Mouse (Mus musculus) intestine, embryonic 16.5 days (tissue): ENCODE results near the gene Pdia6. TPM values are rescaled to one million over a fixed set of nuclear protein-coding genes. Genes with fewer than 3 reads are reported as not detected.

ENCODE experiments used
- ATAC-seq: fragments of 200-750 bp; cut with Nextera tagmentation; 2 replicates; pipeline ENCODE4 v1.8.0; 2017; ENCODE audit warnings: moderate TSS enrichment, moderate library complexity
- H3K27ac ChIP-seq: fragments of 300-500 bp; sonication (generic); 2 replicates; pipeline ENCODE4 v1.5.1; 2014; ENCODE audit warnings: mild to moderate bottlenecking, low read length
- H3K27me3 ChIP-seq: fragments of 300-500 bp; sonication (generic); replicated peaks from 2 replicates; pipeline ENCODE4 v1.6.1; 2014; ENCODE audit warnings: low read length, control low read depth, mixed read lengths; ENCODE audit not compliant: control insufficient read depth, insufficient read depth
- H3K36me3 ChIP-seq: fragments of 300-500 bp; sonication (generic); 2 replicates; pipeline ENCODE4 v1.6.1; 2014; ENCODE audit warnings: low read length, control low read depth; ENCODE audit not compliant: control insufficient read depth, insufficient read depth
- H3K4me1 ChIP-seq: fragments of 300-500 bp; sonication (generic); 2 replicates; pipeline ENCODE4 v1.6.1; 2014; ENCODE audit warnings: low read length, control low read depth, mixed read lengths; ENCODE audit not compliant: control insufficient read depth, insufficient read depth
- H3K4me2 ChIP-seq: fragments of 300-500 bp; sonication (generic); 2 replicates; pipeline ENCODE4 v1.6.1; 2014; ENCODE audit warnings: low read depth, low read length, control low read depth
- H3K4me3 ChIP-seq: fragments of 300-500 bp; sonication (generic); 2 replicates; pipeline ENCODE4 v1.5.1; 2014; ENCODE audit warnings: mild to moderate bottlenecking, low read length
- H3K9ac ChIP-seq: fragments of 300-500 bp; sonication (generic); 2 replicates; pipeline ENCODE4 v1.6.1; 2014; ENCODE audit warnings: low read depth, low read length
- H3K9me3 ChIP-seq: fragments of 300-500 bp; sonication (generic); 2 replicates; pipeline ENCODE4 v1.6.1; 2016; ENCODE audit warnings: low read length, control low read depth; ENCODE audit not compliant: control insufficient read depth
- WGBS: fragments of 180-500 bp; shearing (Covaris S2); extraction: QIAGEN DNeasy Blood & Tissue Kit; methylation state at CpG from one replicate; pipeline ENCODE4 v1.1.7; 2014; 5-methylcytosine and 5-hydroxymethylcytosine counted together
- polyA plus RNA-seq: library from polyadenylated mRNA; unstranded; fragments of >200 nt; fragmentation: Nextera tagmentation; extraction: Ambion mirVana; gene quantifications from 2 replicates; pipeline ENCODE4 v1.2.1, GENCODE M21; 2015

Pdia6 gene
- polyA plus RNA-seq, result 612 and 650 TPM in 2 replicates

DNA sequence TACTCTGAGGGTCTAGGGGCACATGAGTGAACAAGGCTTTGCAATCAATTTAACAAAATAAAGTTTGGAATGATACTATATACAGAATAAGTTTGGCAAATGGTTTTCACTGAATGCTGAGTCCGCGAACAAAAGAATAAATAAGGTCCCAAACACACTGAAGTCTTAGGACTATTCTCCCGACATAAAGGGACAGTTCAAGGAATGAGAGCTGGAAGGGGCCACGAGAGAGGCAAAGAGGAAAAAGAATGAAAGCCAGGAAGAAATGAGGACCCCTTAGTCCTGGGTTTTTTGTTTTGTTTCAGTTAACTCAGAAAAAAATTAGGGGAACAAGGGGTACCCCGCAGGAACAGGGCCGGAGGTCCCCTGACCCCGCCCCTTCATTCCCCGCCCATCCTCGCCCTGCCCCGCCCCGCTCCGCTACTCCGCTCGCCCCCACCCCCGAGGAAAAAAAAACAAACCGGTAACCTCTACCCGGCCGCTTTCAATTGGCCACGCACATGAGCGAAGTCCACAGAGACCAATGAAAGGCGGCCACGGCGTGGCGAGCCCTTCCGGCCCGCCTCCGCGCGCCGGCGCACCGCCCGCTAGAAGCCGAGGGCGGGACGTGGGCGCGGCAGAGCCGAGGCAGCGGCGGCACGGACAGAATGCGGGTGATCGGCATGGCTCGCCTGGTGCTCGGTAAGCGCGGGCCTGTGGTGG, at the start of gene Pdia6:
Pdia6 (plus strand) TSS at position 575 of the 702 bp plus-strand sequence.
- peaks cover 6% of the 10 kb centered on the region for H3K36me3 ChIP-seq
- H3K9me3 ChIP-seq, result no peaks in the 10 kb centered on the region
- H3K27me3 ChIP-seq, result no peaks in the 10 kb centered on the region
- peak within 1 kb of the TSS; percentile 67 for H3K27ac ChIP-seq
- peaks cover 15% of the 10 kb centered on the region for H3K4me1 ChIP-seq
- H3K4me2 ChIP-seq, result peak within 1 kb of the TSS; percentile 77
- peak within 1 kb of the TSS; percentile 87 for H3K4me3 ChIP-seq
- peak; percentile 100 for ATAC-seq
- H3K9ac ChIP-seq, result peak within 1 kb of the TSS; percentile 90
- under 1% methylated on average over 48 of the region's 48 CpGs for WGBS

DNA sequence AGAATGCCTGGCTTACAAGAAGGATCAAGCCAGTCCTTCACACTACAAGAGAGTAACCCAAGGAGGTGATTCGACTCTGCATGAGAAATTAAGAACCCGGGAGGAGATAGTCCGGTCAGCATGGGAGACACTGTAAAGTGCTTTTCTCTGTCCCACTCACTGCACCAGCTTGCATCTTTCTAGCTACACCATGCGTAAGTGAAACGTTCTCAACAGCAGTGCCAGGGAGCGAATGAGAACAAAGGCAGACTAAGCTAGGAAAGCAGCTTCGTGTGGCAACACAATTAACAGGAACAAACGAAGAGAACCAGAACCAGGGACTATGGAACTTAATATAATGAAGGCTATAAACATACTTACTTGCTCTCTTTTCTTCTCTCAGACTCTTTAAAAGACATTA, 48.0 kb upstream of the Pdia6 start:
- Histone ChIP-seq H3K9ac (no peak overlapping the region), H3K27ac (no peak overlapping the region), H3K36me3 (no peaks in the 10 kb centered on the region), H3K4me3 (no peak overlapping the region), H3K27me3 (no peaks in the 10 kb centered on the region), H3K4me2 (no peak overlapping the region), H3K9me3 (no peaks in the 10 kb centered on the region), H3K4me1 (no peaks in the 10 kb centered on the region)
- 64% methylated on average over 8 of the region's 8 CpGs for WGBS
- no peak for ATAC-seq

GRCm38 (mm10) chr12:17219107-17219506, 47.2 kb upstream of the Pdia6 start:
- Histone ChIP-seq H3K27me3 (0 out of 2 replicates have a peak, but pooled peaks cover 2% of the 10 kb centered on the region), H3K36me3 (no peaks in the 10 kb centered on the region)

DNA sequence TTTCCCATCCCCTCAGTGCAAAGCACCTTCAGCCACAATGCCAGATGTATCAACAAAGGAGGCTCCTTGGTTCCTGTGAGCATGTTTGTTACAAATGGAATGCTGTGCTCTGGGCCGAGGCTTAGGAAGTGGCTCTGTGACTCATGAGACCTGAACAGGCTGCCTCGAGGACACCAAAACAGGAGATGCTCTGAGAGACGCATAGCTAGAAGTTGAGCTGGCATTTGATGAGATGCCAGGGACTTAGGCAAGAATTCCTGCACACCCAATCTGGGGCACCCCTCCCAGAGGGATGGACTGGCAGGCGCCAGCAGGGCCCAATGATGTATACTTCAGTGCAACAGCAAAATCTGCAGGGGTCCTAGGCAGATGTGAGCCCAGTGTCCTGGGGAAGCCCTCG, 45.7 kb upstream of the Pdia6 start:
- Histone ChIP-seq H3K36me3 (no peaks in the 10 kb centered on the region), H3K4me3 (no peak overlapping the region), H3K4me1 (no peaks in the 10 kb centered on the region), H3K4me2 (no peak overlapping the region), H3K9me3 (no peaks in the 10 kb centered on the region), H3K27ac (no peak overlapping the region), H3K9ac (no peak overlapping the region), H3K27me3 (0 out of 2 replicates have a peak, but pooled peaks cover 2% of the 10 kb centered on the region)
- WGBS, result 64% methylated on average over 5 of the region's 5 CpGs
- ATAC-seq, result no peak

More at GRCm38 (mm10) chr12:17219107-17219506, 47.2 kb upstream of the Pdia6 start:
- H3K9me3 ChIP-seq, result no peaks in the 10 kb centered on the region
- 53% methylated on average over 4 of the region's 4 CpGs for WGBS
- H3K4me1 ChIP-seq, result no peaks in the 10 kb centered on the region
- no peak overlapping the region for H3K27ac ChIP-seq
- no peak overlapping the region for H3K4me2 ChIP-seq
- no peak overlapping the region for H3K9ac ChIP-seq
- H3K4me3 ChIP-seq, result no peak overlapping the region
- no peak for ATAC-seq

- Histone ChIP-seq H3K4me2 (no peak overlapping the region), H3K36me3 (no peaks in the 10 kb centered on the region), H3K9me3 (no peaks in the 10 kb centered on the region), H3K27me3 (0 out of 2 replicates have a peak, but pooled peaks cover 2% of the 10 kb centered on the region), H3K4me3 (no peak overlapping the region), H3K4me1 (no peaks in the 10 kb centered on the region), H3K27ac (no peak overlapping the region), H3K9ac (no peak overlapping the region)
- ATAC-seq, result no peak
- WGBS, result 45% methylated on average over 5 of the region's 5 CpGs
Observed at GRCm38 (mm10) chr12:17221891-17222428, 44.4 kb upstream of the Pdia6 start.

DNA sequence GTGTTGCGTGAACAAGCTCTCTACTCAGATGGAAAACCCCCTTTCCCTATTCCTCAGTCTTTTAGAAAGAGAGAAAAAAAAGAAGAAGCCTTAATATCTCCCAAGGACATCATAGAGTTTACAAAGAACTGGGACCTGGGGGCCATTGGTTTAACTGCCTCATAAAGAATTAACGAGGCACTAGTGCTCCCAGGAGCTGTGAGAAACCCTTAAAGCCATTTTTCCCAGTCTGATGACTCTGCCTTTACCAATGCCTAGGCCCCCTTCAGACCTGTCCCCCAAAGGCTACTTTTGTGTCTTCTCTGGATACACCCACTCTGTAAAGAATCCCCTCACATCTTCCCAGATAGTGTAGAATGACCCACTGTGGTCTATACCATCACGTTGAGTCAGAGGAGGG, 43.3 kb upstream of the Pdia6 start:
- H3K36me3 ChIP-seq, result no peaks in the 10 kb centered on the region
- no peak for ATAC-seq
- no peaks in the 10 kb centered on the region for H3K9me3 ChIP-seq
- H3K4me3 ChIP-seq, result no peak overlapping the region
- H3K4me1 ChIP-seq, result no peaks in the 10 kb centered on the region
- H3K27me3 ChIP-seq, result 0 out of 2 replicates have a peak, but pooled peaks cover 2% of the 10 kb centered on the region
- H3K9ac ChIP-seq, result no peak overlapping the region
- no peak overlapping the region for H3K27ac ChIP-seq
- WGBS, result 54% methylated on average over 3 of the region's 3 CpGs
- no peak overlapping the region for H3K4me2 ChIP-seq

DNA sequence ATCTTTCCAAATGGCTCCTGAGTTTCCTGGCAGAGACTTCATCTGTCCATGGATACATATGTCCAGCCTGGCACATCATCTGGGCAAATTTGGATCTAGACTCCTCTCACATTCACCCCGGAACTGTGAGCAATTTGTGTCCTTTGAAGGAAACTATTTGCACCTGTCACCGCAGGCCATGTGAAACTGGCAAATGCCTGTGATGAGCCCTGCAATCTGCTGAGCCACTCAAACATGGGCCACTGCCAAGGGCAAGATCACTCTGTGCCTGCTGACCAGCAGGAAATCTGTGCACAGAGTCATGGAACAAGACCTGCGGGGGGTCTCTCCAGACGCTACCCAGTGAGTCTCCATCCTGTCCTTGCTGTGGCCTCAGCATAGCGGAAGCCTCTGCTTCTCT, 41.3 kb upstream of the Pdia6 start:
- Histone ChIP-seq H3K36me3 (no peaks in the 10 kb centered on the region), H3K4me3 (no peak overlapping the region), H3K27me3 (0 out of 2 replicates have a peak, but pooled peaks cover 2% of the 10 kb centered on the region), H3K4me1 (no peaks in the 10 kb centered on the region), H3K4me2 (no peak overlapping the region), H3K9ac (no peak overlapping the region), H3K27ac (no peak overlapping the region), H3K9me3 (no peaks in the 10 kb centered on the region)
- WGBS, result 74% methylated on average over 5 of the region's 5 CpGs
- ATAC-seq, result no peak

- H3K4me3 ChIP-seq, result no peak overlapping the region
- 86% methylated on average over 4 of the region's 4 CpGs for WGBS
- H3K4me1 ChIP-seq, result no peaks in the 10 kb centered on the region
- H3K9me3 ChIP-seq, result no peaks in the 10 kb centered on the region
- H3K27me3 ChIP-seq, result 0 out of 2 replicates have a peak, but pooled peaks cover 2% of the 10 kb centered on the region
- no peaks in the 10 kb centered on the region for H3K36me3 ChIP-seq
- no peak overlapping the region for H3K9ac ChIP-seq
- no peak overlapping the region for H3K27ac ChIP-seq
- ATAC-seq, result no peak
- no peak overlapping the region for H3K4me2 ChIP-seq
Observed at GRCm38 (mm10) chr12:17227903-17228302, 38.4 kb upstream of the Pdia6 start.

- WGBS, result 71% methylated on average over 5 of the region's 5 CpGs
- Histone ChIP-seq H3K4me1 (no peaks in the 10 kb centered on the region), H3K36me3 (no peaks in the 10 kb centered on the region), H3K4me2 (no peak overlapping the region), H3K4me3 (no peak overlapping the region), H3K9me3 (no peaks in the 10 kb centered on the region), H3K27me3 (no peaks in the 10 kb centered on the region), H3K9ac (no peak overlapping the region), H3K27ac (no peak overlapping the region)
- no peak for ATAC-seq
Observed at GRCm38 (mm10) chr12:17230581-17230980, 35.8 kb upstream of the Pdia6 start.
